Mouse (Mus musculus): ENCODE results near the gene Wfs1.
A peak's percentile ranks its signal among the peaks of the same experiment; 100 is the strongest.
"Not testable (repeated sequence)": the region's sequence is repeated elsewhere in the genome, so short reads cannot be mapped to it uniquely, and the experiment has no call there.

Wfs1 gene

GRCm38 (mm10) chr5:36986617-36987016 lies 2.4 kb downstream of the Wfs1 start:
- no peak for DNase-seq

GRCm38 (mm10) chr5:36982271-36982670 lies 6.7 kb downstream of the Wfs1 start:
- no peak for DNase-seq

DNA sequence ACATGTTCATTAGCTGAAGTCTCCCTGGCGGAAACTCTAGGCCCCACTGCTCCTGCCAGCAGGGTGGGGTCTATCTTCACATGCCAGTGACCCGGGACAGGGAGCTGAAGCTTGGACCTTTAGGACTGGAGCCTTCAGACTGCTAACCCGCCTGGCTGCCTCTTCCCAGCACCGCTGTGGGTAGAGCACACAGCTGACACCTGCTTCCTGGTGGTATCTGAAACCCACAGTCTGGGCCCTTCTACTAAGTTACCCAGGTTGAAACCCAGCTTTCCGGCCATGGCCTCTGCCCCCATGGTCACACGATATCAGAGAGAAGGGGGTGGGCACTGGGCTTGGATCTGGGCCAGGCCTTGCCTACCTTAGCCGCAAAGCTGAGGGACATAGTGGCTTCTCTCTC lies 9.4 kb downstream of the Wfs1 start:
- DNase-seq, result no peak

DNA sequence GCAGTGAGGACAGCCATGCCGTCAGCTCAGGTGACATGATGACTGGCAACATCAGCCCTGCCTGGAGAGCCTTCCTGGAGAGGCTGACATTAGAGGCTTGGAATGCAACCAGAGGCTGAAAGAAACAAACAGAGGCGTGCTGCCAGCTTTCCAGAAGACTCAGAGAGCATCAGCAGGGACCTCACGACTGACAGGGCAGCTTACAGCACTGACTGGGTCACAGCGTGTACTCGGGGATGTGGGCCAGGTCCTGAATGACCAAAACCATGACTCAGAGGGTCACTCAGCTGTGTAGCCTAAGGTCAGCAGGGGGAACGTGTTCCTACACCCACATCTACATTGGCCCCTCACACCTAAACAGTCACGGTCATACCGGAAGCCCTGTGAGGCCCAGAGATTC lies 10.0 kb downstream of the Wfs1 start:
- DNase-seq, result no peak

GRCm38 (mm10) chr5:36977809-36978208 lies 11.2 kb downstream of the Wfs1 start:
- DNase-seq, result no peak

DNA sequence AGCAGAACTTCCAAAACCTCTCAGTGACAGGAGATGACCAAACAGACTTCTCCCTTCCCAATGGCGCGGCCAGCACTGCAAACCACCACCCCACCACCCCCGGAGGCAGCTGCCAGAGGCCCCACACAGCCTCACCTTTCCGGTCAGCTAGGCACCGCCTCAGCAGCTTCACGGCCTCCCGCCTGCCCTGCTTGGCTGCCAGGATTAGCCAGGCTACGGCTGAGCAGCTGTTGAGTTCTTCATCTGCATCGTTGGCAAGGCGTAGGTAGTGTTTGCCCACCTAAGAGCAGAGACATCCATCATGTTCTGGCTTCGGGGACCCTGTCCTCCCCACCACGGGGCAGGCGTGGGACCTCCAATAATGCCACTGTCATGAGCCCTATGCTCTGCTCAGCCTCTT lies 13.7 kb downstream of the Wfs1 start:
- DNase-seq, result no peak

DNA sequence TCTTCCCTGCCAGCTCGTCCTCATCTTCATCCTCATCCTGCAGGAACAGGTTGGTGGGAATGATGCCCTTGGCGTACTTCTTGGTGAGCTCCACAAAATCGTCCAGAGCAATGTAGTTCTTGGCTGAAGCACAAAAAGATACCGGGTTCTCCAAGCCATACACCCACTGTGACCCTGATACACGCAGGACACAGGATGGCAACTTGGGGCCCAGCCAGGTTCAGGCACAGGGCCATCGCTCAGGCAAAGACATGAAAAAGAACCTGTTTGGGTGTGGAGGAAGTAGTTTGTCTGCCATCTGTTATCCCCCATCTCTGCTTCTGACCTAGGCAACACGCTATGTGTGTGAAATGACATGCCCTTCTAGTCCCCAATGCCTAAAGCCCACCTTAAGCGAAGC lies 17.4 kb downstream of the Wfs1 start:
- peak; percentile 76 to 83 for DNase-seq

GRCm38 (mm10) chr5:36960501-36960900 lies 28.5 kb downstream of the Wfs1 start:
- no peak for DNase-seq

GRCm38 (mm10) chr5:36958837-36959236 lies 30.2 kb downstream of the Wfs1 start:
- peak; percentile 79 to 85 for DNase-seq

DNA sequence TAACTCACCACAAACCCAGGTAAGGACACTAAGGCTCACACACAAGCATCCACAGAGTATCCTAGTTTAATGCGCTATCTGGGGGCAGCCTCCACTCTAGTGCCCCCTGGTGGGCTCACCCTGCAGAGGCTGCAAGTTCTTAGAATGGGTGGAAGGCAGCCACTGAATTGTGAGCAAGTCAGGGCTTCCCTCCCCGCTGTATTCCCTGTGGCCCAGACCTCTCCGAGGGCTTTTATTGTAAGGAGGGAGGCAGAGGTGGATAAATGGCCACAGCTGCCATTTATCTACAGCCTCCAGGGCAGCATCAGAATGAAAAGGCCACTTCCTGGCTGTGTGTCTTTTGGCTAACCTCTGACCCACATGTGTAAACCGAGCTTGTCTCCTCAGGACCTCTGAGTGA lies 33.6 kb downstream of the Wfs1 start:
- DNase-seq, result peak; percentile 54 to 72

GRCm38 (mm10) chr5:36952311-36952710 lies 36.7 kb downstream of the Wfs1 start:
- DNase-seq, result peak; percentile 41 to 55

DNA sequence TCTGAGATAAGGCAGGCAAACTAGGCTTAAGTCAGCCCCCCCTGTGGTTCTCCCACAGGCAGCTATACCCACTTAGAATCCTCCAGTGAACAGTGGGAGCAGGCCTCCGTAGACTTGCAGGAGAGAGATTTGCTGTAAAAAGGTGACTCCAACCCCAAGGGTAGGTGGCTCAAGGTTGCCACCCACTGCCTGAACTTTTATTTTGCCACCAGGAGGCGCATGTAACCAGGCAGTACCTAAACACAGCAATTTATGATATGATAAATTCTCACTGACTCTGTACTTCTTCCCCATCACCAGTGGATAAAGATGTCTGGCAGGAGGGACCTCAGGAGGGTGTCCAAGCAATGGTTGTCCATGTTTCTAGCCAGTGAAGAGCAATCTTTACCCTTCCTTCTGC lies 38.1 kb downstream of the Wfs1 start:
- no peak for DNase-seq

GRCm38 (mm10) chr5:36948831-36949230 lies 40.2 kb downstream of the Wfs1 start:
- peak; percentile 82 to 91 for DNase-seq

DNA sequence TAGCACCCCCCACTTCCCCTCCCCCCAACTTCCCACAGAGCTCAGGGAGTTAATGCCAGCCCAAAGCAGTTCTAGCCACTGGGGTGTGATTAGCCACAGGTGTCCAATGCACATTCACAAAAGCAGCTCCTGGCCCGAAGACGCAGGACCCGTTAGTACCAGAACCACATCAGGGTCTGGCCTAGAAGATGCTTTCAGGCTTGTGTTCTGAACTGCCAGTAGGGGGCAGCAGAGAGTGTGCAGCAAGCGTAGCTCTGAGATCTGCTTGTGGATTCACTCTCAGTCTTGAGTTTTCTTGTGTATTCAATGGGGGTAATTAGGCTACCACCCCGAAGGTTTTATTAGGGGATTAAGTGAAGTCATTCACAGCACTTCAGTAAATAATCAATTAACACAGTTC lies 42.6 kb downstream of the Wfs1 start:
- peak; percentile 72 to 87 for DNase-seq

- DNase-seq, result no peak
Observed at GRCm38 (mm10) chr5:36945713-36946112, 43.3 kb downstream of the Wfs1 start.

DNA sequence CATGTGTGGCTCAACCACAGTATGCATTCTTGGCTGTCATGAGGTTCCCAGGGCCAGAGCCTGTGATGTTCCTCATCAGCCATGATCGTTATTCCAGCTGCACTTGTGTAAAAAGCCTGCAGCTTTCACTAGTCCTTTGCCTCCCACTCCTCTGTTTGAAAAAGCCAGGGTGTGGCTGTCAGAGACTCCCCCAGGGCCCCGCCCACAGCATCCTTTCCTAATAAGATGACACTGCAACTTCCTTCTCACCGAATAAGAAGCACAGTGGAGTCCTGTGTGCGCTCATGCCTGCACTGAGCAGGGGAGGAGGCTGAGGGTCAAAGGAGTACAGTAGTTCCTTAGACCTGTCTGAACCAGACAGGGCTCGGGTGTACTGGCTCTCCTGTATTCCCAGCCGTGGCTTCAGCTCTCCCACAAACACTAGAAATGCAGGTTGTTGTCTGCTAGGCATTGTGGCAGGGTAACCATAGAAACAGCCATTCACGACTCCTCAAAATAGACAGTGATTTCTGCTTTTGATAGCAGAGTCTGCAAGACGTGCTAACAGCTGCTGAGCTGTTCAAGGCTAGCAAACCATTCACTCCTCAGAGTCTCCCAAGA lies 43.8 kb downstream of the Wfs1 start:
- no peak for DNase-seq

DNA sequence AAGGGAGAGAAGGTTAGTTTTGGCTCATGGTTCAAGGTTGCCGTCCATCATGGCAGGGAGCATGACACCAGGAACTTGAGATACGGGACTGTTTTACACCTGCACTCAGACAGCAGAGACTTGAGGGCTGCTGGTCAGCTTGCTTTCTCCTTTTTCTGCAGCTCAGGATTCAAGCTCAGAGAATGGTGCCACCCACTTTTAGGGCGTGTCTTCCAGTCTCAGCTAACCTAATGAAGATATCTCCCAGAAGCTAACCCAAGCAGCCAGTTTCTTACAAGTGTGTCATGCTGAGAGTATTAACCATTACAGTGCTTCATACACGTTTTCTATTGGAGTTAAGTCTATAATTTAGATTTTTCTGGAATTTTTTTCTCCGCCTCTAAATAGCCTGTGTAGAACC lies 44.5 kb downstream of the Wfs1 start:
- no peak for DNase-seq

DNA sequence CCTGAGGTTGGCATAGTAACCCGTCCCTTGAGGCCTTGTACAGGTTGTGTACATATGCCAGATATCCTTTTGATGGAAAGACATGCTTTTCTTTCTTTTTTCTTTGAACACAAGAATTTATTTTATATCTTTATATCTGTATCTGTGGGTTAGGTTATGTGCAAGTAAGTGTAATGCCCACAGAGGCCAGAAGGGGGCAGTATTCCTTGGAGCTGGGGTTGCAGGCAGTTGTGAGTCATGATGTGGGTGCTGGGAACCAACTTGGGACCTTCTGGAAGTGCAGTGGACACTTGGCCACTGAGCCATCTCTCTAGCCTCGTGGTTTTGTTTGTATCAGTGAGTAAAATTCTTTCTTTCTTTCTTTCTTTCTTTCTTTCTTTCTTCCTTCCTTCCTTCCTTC lies 46.6 kb downstream of the Wfs1 start:
- no peak for DNase-seq

- not testable (repeated sequence) for DNase-seq
Observed at GRCm38 (mm10) chr5:36938991-36939390, 50.0 kb downstream of the Wfs1 start.

- DNase-seq, result peak in 1 of 2 experiments; percentile 52
Observed at GRCm38 (mm10) chr5:36938021-36938420, 51.0 kb downstream of the Wfs1 start.

GRCm38 (mm10) chr5:36936548-36936947 lies 52.5 kb downstream of the Wfs1 start:
- DNase-seq, result peak; percentile 75 to 81

DNA sequence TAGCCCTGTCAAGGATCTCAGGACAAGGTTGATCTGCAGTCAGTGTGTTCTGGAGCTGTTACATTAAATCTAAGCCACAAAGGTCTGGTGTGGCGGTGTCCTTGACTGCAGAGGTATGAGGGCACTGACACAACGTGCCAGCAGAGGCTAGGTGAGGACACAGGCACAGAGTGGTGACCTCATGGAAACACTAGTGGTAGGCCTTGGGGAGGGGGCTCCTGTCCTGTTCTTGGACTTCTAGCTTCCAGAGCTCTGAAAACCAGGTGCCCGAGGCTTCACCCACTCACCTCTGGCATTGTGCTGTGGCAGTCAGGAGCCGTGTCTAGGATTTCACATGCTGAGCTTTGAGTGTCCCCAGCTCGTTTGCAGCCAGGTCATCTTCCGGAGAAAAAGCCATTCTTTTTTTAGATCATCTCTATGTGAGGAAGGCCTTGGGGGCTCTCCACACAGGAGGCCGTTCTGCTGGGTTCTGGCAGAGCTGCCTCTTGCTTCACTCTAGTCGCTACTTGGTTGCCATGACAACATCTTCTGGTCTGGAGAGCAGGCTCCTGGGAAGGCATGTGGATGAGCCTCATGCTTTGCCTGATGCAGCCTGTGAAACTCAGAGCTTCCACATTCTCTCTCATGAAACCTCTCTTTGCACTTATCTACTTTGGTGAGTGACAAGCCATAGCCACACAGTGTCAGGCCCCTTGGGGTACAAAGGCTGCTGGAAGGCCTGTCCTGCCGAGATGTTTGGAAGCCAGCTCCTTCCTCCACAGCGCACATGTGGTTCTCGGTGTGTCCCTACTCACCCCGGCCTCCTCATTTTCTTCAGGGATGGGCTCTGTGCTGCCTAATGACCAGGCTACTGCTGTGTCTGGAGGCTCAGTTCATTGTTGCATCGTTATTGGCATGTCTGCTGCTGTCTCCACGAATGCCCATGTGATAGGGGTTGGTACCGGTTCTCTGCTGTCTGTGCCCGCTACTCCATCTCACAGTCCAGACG lies 53.2 kb downstream of the Wfs1 start:
- DNase-seq, result peak; percentile 61 to 62

GRCm38 (mm10) chr5:36933383-36933782 lies 55.6 kb downstream of the Wfs1 start:
- no peak for DNase-seq

DNA sequence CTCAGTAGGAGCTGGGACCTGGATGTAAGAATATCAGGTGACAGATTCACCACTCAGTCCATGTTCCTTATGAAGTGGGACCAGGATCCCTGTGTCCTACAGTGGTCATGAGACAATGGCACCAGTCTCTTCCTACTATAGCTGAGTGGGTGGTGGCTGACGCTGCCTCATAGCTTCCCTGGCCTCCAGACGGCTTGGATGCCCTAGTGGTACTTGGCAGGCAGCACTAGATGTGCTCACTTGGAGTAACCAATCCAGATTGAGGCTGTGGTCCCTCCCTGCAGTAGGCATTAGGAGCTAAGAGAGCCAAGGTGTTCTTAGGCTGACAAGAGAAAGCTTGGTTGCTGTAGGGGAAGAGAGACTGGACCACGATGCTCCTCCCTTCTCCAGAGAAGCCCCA lies 59.6 kb downstream of the Wfs1 start:
- no peak for DNase-seq

Data from cerebellum, postnatal 25 days (tissue).